Mouse (Mus musculus) heart, embryonic 14.5 days (tissue): ENCODE data around the gene Mtg2. TPM values are rescaled to one million over a fixed set of nuclear protein-coding genes. Genes with fewer than 3 reads are reported as not detected.
A peak's percentile ranks its signal among the peaks of the same experiment; 100 is the strongest.

Source experiments
- ATAC-seq: fragments of 200-750 bp; cut with Nextera tagmentation; 2 replicates; pipeline ENCODE4 v1.8.0; 2017; ENCODE audit warnings: low read depth, moderate TSS enrichment; ENCODE audit not compliant: insufficient number of reproducible peaks, insufficient read depth, low FRiP score
- H3K27ac ChIP-seq, 2 experiments: fragments of 200-500 bp in 1 of 2; fragments of 300-500 bp in 1 of 2; sonication (generic) in 1 of 2; replicated peaks in 1 of 2; 2 replicates each; pipeline ENCODE4 v1.5.1; 2012 to 2014; ENCODE audit warnings: low read depth in 2 of 2, low read length in 2 of 2, control low read depth in 1 of 2, mild to moderate bottlenecking in 1 of 2, mixed read lengths in 1 of 2; ENCODE audit not compliant: control insufficient read depth in 1 of 2, insufficient read depth in 1 of 2
- H3K27me3 ChIP-seq: fragments of 300-500 bp; sonication (generic); 2 replicates; pipeline ENCODE4 v1.6.1; 2014; ENCODE audit warnings: mild to moderate bottlenecking, low read length, control low read depth; ENCODE audit not compliant: control insufficient read depth, insufficient read depth
- H3K36me3 ChIP-seq: fragments of 300-500 bp; sonication (generic); 2 replicates; pipeline ENCODE4 v1.6.1; 2014; ENCODE audit warnings: mild to moderate bottlenecking, control low read depth, low read length, mixed read lengths; ENCODE audit not compliant: control insufficient read depth, insufficient read depth
- H3K4me1 ChIP-seq, 2 experiments: fragments of 200-500 bp in 1 of 2; fragments of 300-500 bp in 1 of 2; sonication (generic) in 1 of 2; 2 replicates each; pipeline ENCODE4 v1.6.1; 2012 to 2014; ENCODE audit warnings: low read length in 2 of 2, control low read depth in 1 of 2, mixed read lengths in 1 of 2; ENCODE audit not compliant: control insufficient read depth in 2 of 2, insufficient read depth in 2 of 2
- H3K4me2 ChIP-seq: fragments of 300-500 bp; sonication (generic); 2 replicates; pipeline ENCODE4 v1.6.1; 2014; ENCODE audit warnings: mild to moderate bottlenecking, low read length
- H3K4me3 ChIP-seq, 2 experiments: fragments of 200-500 bp in 1 of 2; fragments of 300-500 bp in 1 of 2; sonication (generic) in 1 of 2; 2 replicates each; pipeline ENCODE4 v1.5.1; 2012 to 2014; ENCODE audit warnings: low read length in 2 of 2, mild to moderate bottlenecking in 2 of 2, control low read depth in 1 of 2, low read depth in 1 of 2, moderate library complexity in 1 of 2; ENCODE audit not compliant: control insufficient read depth in 1 of 2, insufficient read depth in 1 of 2
- H3K9ac ChIP-seq: fragments of 300-500 bp; sonication (generic); 2 replicates; pipeline ENCODE4 v1.6.1; 2014; ENCODE audit warnings: mild to moderate bottlenecking, low read length
- H3K9me3 ChIP-seq: fragments of 300-500 bp; sonication (generic); 2 replicates; pipeline ENCODE4 v1.6.1; 2016; ENCODE audit warnings: low read length, control low read depth; ENCODE audit not compliant: control insufficient read depth
- WGBS: fragments of 180-500 bp; shearing (Covaris S2); extraction: QIAGEN DNeasy Blood & Tissue Kit; methylation state at CpG from one replicate; pipeline ENCODE4 v1.1.7; 2014; 5-methylcytosine and 5-hydroxymethylcytosine counted together
- polyA plus RNA-seq: library from polyadenylated mRNA; unstranded; fragments of >200 nt; fragmentation: Nextera tagmentation; extraction: Ambion mirVana; gene quantifications from 2 replicates; pipeline ENCODE4 v1.2.1, GENCODE M21; 2014

Gene Mtg2
- polyA plus RNA-seq, 1 experiment from 2014 or later = 27.9 TPM

DNA sequence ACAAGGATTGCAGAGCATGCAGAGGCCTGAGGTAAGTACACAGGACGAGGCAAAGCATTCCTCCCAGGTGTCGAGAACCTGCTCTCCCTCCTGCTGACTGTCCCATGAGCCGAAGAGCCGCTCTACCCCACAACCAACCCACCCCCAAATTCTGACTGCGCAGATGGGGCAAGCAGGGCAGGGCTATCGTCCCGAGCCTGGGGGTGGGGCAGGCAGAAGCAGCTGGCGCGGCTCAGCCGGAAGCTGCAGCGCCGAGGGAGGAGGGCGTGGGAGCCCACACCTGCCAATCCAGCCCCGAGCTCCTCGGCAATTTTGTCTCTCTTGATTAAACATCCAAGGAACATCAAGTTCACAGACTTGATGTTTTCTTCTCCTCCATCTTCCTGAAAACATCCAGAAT is 29.1 kb downstream of the Mtg2 start:
- no peak overlapping the region for H3K4me3 ChIP-seq

DNA sequence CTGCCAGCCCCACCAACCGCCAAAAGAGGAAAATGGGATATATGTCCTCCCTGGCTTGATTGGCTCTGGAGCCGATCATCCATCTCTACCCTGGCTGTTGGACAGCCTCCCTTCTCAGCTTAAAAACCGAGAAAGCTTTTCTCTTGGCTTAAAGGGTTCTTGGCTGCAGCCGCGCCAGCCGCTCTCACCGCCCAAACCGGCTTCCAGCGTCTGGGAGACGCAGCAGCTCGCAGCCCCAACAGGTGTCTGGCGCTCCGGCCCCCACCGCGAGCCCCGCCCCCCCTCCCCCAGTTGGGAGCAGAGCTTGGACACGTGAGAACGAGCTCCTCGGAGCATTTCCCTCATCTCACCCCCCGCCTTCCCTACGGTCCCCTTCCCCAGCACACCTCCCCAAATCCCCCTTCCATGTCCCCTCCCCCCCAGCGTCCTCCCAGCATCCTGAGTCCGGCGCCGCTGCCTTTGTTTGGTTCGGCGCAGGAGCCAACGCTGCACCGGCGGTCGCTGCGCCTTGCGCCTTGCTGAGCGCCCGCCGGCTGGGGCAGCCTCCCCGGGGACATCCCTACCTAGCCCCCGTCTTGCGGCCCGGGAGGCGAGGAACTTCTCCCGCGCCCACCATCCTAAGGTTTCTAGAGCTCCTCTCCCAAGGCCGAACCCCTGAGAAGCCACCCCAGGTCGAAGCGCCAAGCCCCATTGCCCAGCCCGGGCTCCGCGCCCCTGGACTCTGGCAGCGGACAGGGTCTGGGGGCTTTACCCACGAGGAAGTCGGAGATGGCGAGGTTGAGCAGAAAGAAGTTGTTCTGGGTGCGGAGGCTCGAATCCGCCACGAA is 33.0 kb downstream of the Mtg2 start:
- 2% methylated on average over 57 of the region's 57 CpGs for WGBS
- Histone ChIP-seq H3K27ac (no peak overlapping the region), H3K4me2 (peak overlapping the region; percentile 92), H3K4me1 (peaks cover 6 to 20% of the 10 kb centered on the region in 2 experiments; a peak in 3 of 4 replicates), H3K27me3 (peaks cover 76% of the 10 kb centered on the region), H3K4me3 (peak overlapping the region; percentile 51 to 58), H3K36me3 (no peaks in the 10 kb centered on the region), H3K9ac (no peak overlapping the region), H3K9me3 (no peaks in the 10 kb centered on the region)
- ATAC-seq = no peak

More for the DNA sequence above, 29.1 kb downstream of the Mtg2 start:
- H3K9me3 ChIP-seq = no peaks in the 10 kb centered on the region
- no peaks in the 10 kb centered on the region for H3K36me3 ChIP-seq
- H3K27me3 ChIP-seq = peaks cover 78% of the 10 kb centered on the region
- 13% methylated on average over 15 of the region's 15 CpGs for WGBS
- no peak overlapping the region for H3K9ac ChIP-seq
- peaks cover 2 to 17% of the 10 kb centered on the region in 2 experiments; a peak in 3 of 4 replicates for H3K4me1 ChIP-seq
- no peak overlapping the region for H3K27ac ChIP-seq
- no peak for ATAC-seq
- H3K4me2 ChIP-seq = 0 out of 2 replicates have a peak overlapping the region, but pooled peaks have one; percentile 6

GRCm38 (mm10) chr2:180103978-180104658 is 33.7 kb downstream of the Mtg2 start, which contains the start of gene Hrh3:
Gene Hrh3 (minus strand): TSS chr2:180104488.
- peak within 1 kb of the TSS; percentile 51 to 58 for H3K4me3 ChIP-seq
- H3K4me1 ChIP-seq = peaks cover 6 to 20% of the 10 kb centered on the region in 2 experiments; a peak in 3 of 4 replicates
- no peak within 1 kb of the TSS for H3K27ac ChIP-seq
- under 1% methylated on average over 62 of the region's 87 CpGs for WGBS
- H3K4me2 ChIP-seq = peak within 1 kb of the TSS; percentile 92
- no peaks in the 10 kb centered on the region for H3K36me3 ChIP-seq
- peaks cover 68% of the 10 kb centered on the region for H3K27me3 ChIP-seq
- peak; percentile 70 for ATAC-seq
- no peaks in the 10 kb centered on the region for H3K9me3 ChIP-seq
- no peak within 1 kb of the TSS for H3K9ac ChIP-seq

DNA sequence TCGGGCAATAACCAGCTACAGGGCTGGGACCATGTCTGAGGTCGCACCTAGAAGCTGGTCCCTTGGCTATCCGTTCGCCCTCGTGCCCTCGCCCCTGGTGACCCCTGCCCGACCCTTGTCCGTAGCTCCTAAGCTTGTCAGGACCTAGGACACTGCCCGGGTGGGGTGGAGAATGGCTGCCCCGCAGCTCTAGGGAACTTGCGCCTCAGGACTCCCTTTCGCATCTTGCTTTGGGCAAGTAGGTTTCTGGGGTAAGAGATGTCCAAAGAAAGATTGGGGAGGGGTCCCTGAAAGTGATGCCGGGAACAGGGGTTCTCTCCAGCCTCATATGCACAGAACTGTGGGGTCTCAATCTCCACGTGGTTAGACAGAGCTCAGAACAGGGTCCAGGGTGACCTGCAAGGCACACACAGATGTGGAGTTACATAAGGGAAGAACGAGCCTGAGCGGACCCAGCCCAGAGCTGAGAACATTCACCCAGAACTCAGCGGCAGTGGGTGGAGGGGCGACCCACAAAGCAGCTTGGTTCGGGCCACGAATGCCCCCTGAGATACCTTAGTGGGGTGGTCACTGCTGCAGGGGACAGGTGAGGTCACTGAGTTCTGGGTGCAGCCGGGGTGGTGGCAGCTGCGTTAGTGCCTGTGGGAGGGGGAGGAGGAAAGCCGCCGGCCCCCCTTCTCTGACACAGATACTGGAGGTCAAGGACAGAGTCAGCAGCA is 34.4 kb downstream of the Mtg2 start:
- Histone ChIP-seq H3K4me1 (peaks cover 6 to 15% of the 10 kb centered on the region in 2 experiments; a peak in 3 of 4 replicates), H3K9ac (no peak overlapping the region), H3K27ac (no peak overlapping the region), H3K9me3 (no peaks in the 10 kb centered on the region), H3K4me2 (peak overlapping the region; percentile 92), H3K36me3 (no peaks in the 10 kb centered on the region), H3K4me3 (peak overlapping the region in 1 of 2 experiments; percentile 58; a peak in 3 of 4 replicates), H3K27me3 (peaks cover 62% of the 10 kb centered on the region)
- ATAC-seq = no peak; the same call in 1 of the 2 replicates
- whole genome bisulfite sequencing = 14% methylated on average over 24 of the region's 24 CpGs

- no peak overlapping the region for H3K27ac ChIP-seq
- peaks cover 54% of the 10 kb centered on the region for H3K27me3 ChIP-seq
- no peak overlapping the region for H3K4me3 ChIP-seq
- H3K36me3 ChIP-seq = no peaks in the 10 kb centered on the region
- H3K9ac ChIP-seq = no peak overlapping the region
- peaks cover 6 to 15% of the 10 kb centered on the region in 2 experiments; a peak in 3 of 4 replicates for H3K4me1 ChIP-seq
- 29% methylated on average over 8 of the region's 8 CpGs for WGBS
- no peak overlapping the region for H3K4me2 ChIP-seq
- no peak for ATAC-seq
- H3K9me3 ChIP-seq = no peaks in the 10 kb centered on the region
Measured at GRCm38 (mm10) chr2:180105441-180106190, 35.2 kb downstream of the Mtg2 start.

DNA sequence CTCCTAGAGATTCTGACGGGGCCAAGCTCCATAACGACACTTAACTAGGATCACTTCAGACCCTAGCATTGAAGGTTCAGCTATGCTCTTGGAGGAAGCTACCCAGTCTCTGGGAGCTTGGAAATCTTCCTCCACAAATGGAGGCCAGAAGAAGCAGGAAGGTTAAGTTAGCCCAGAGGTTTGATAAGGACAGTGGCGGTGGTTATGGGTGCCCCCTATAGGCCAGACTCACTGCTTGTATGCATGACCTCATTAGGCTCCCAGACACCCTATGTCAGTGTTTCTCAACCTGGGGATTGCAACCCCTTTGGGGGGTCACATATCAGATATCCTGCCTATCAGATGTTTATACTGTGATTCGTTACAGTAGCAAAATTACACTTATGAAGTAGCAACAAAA is 36.7 kb downstream of the Mtg2 start:
- Histone ChIP-seq H3K4me1 (peaks cover 6 to 15% of the 10 kb centered on the region in 2 experiments; a peak in 3 of 4 replicates), H3K9ac (no peak overlapping the region), H3K4me3 (no peak overlapping the region), H3K27me3 (peaks cover 39% of the 10 kb centered on the region), H3K4me2 (no peak overlapping the region), H3K36me3 (no peaks in the 10 kb centered on the region), H3K27ac (no peak overlapping the region), H3K9me3 (no peaks in the 10 kb centered on the region)
- WGBS = 62% methylated on average over 4 of the region's 4 CpGs
- no peak for ATAC-seq
